Mouse (Mus musculus): ENCODE results near the gene Apol8. TPM values are rescaled to one million over a fixed set of nuclear protein-coding genes. Genes with fewer than 3 reads are reported as not detected.

Gene Apol8
- polyA plus RNA-seq (2014; fragmentation: Nextera tagmentation; extraction: Ambion mirVana), result 2.9 and 3.2 TPM in 2 replicates

- peak within 1 kb of the TSS; percentile 19; the same call in 1 of the 2 replicates for H3K4me3 ChIP-seq (ENCODE audit: low read depth, low read length)
- no peaks in the 10 kb centered on the region for H3K27me3 ChIP-seq (replicated peaks; ENCODE audit: control insufficient read depth, insufficient read depth, low read length)
- 6% methylated on average over 9 of the region's 9 CpGs for WGBS
- H3K36me3 ChIP-seq (ENCODE audit: control insufficient read depth, insufficient read depth, low read length), result peaks cover 20% of the 10 kb centered on the region
- ATAC-seq (replicated peaks; ENCODE audit: low FRiP score) (no peak), DNase-seq (ENCODE audit: low spot score) (no peak)
- H3K9me3 ChIP-seq (ENCODE audit: control insufficient read depth, low read length), result no peaks in the 10 kb centered on the region
- peak within 1 kb of the TSS; percentile 51 for H3K4me2 ChIP-seq
- H3K4me1 ChIP-seq (replicated peaks; ENCODE audit: control insufficient read depth, insufficient read depth, low read length), result peaks cover 15% of the 10 kb centered on the region
- 0 out of 2 replicates have a peak within 1 kb of the TSS, but pooled peaks have one; percentile 32 for H3K27ac ChIP-seq (ENCODE audit: low read depth, low read length)
- peak within 1 kb of the TSS; percentile 26 for H3K9ac ChIP-seq (ENCODE audit: low read depth, low read length)
Observed at GRCm38 (mm10) chr15:77756848-77757247, at the start of gene Apol8. Apol8 (minus strand) TSS chr15:77757003.

- ATAC-seq (replicated peaks; ENCODE audit: low FRiP score), result no peak
- 89% methylated on average over 4 of the region's 4 CpGs for WGBS
- peaks cover 28% of the 10 kb centered on the region for H3K4me1 ChIP-seq (replicated peaks; ENCODE audit: control insufficient read depth, insufficient read depth, low read length)
Observed at GRCm38 (mm10) chr15:77805657-77806056, 48.9 kb upstream of the Apol8 start.

GRCm38 (mm10) chr15:77804949-77805348 lies 48.1 kb upstream of the Apol8 start:
- peaks cover 36% of the 10 kb centered on the region for H3K36me3 ChIP-seq (ENCODE audit: control insufficient read depth, insufficient read depth, low read length)
- H3K4me3 ChIP-seq (ENCODE audit: low read depth, low read length), result no peak overlapping the region
- H3K4me2 ChIP-seq, result no peak overlapping the region
- H3K9ac ChIP-seq (ENCODE audit: low read depth, low read length), result no peak overlapping the region
- ATAC-seq (replicated peaks; ENCODE audit: low FRiP score), result no peak
- DNase-seq (ENCODE audit: low spot score), result no peak
- H3K27ac ChIP-seq (ENCODE audit: low read depth, low read length), result no peak overlapping the region
- peaks cover 36% of the 10 kb centered on the region for H3K4me1 ChIP-seq (replicated peaks; ENCODE audit: control insufficient read depth, insufficient read depth, low read length)
- H3K9me3 ChIP-seq (ENCODE audit: control insufficient read depth, low read length), result no peaks in the 10 kb centered on the region
- 86% methylated on average over 9 of the region's 9 CpGs for WGBS
- no peaks in the 10 kb centered on the region for H3K27me3 ChIP-seq (replicated peaks; ENCODE audit: control insufficient read depth, insufficient read depth, low read length)

More at GRCm38 (mm10) chr15:77805657-77806056, 48.9 kb upstream of the Apol8 start:
- Histone ChIP-seq H3K27me3 (replicated peaks; ENCODE audit: control insufficient read depth, insufficient read depth, low read length) (no peaks in the 10 kb centered on the region), H3K27ac (ENCODE audit: low read depth, low read length) (no peak overlapping the region), H3K4me3 (ENCODE audit: low read depth, low read length) (no peak overlapping the region), H3K36me3 (ENCODE audit: control insufficient read depth, insufficient read depth, low read length) (peaks cover 38% of the 10 kb centered on the region), H3K9ac (ENCODE audit: low read depth, low read length) (no peak overlapping the region), H3K4me2 (no peak overlapping the region), H3K9me3 (ENCODE audit: control insufficient read depth, low read length) (no peaks in the 10 kb centered on the region)
- DNase-seq (ENCODE audit: low spot score), result no peak

- WGBS, result 88% methylated on average over 6 of the region's 6 CpGs
- ATAC-seq (replicated peaks; ENCODE audit: low FRiP score) (no peak), DNase-seq (ENCODE audit: low spot score) (no peak)
- H3K9ac ChIP-seq (ENCODE audit: low read depth, low read length), result no peak overlapping the region
- no peaks in the 10 kb centered on the region for H3K9me3 ChIP-seq (ENCODE audit: control insufficient read depth, low read length)
- H3K36me3 ChIP-seq (ENCODE audit: control insufficient read depth, insufficient read depth, low read length), result peaks cover 35% of the 10 kb centered on the region
- no peaks in the 10 kb centered on the region for H3K27me3 ChIP-seq (replicated peaks; ENCODE audit: control insufficient read depth, insufficient read depth, low read length)
- no peak overlapping the region for H3K4me2 ChIP-seq
- H3K4me3 ChIP-seq (ENCODE audit: low read depth, low read length), result no peak overlapping the region
- no peak overlapping the region for H3K27ac ChIP-seq (ENCODE audit: low read depth, low read length)
- H3K4me1 ChIP-seq (replicated peaks; ENCODE audit: control insufficient read depth, insufficient read depth, low read length), result peaks cover 40% of the 10 kb centered on the region
Observed at GRCm38 (mm10) chr15:77804460-77804859, 47.7 kb upstream of the Apol8 start.

DNA sequence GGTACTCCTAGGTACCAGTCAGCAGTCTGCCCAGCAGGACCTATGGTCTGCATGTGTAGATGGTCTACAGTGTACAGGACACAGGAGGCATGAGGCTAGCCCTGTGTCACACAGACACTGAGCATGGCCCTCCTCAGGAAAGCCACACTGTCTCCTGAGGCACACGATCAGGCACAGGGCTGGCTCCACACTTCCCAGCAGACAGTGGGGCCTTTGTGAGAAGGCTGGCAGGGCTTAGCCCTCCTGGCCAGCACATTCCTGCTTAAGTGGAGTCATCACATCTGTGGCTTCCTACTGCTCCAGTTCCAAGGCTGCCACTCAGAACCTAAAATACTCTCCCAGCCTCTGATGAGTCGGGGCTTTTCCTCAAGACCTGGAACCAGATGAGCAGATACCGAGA lies 46.9 kb upstream of the Apol8 start:
- 78% methylated on average over 3 of the region's 3 CpGs for WGBS
- Histone ChIP-seq H3K36me3 (ENCODE audit: control insufficient read depth, insufficient read depth, low read length) (peaks cover 35% of the 10 kb centered on the region), H3K27ac (ENCODE audit: low read depth, low read length) (no peak overlapping the region), H3K9me3 (ENCODE audit: control insufficient read depth, low read length) (no peaks in the 10 kb centered on the region), H3K9ac (ENCODE audit: low read depth, low read length) (no peak overlapping the region), H3K4me3 (ENCODE audit: low read depth, low read length) (no peak overlapping the region), H3K27me3 (replicated peaks; ENCODE audit: control insufficient read depth, insufficient read depth, low read length) (no peaks in the 10 kb centered on the region), H3K4me2 (no peak overlapping the region), H3K4me1 (replicated peaks; ENCODE audit: control insufficient read depth, insufficient read depth, low read length) (peaks cover 48% of the 10 kb centered on the region)
- DNase-seq (ENCODE audit: low spot score) (no peak), ATAC-seq (replicated peaks; ENCODE audit: low FRiP score) (no peak)

- H3K27me3 ChIP-seq (replicated peaks; ENCODE audit: control insufficient read depth, insufficient read depth, low read length), result no peaks in the 10 kb centered on the region
- peaks cover 55% of the 10 kb centered on the region for H3K4me1 ChIP-seq (replicated peaks; ENCODE audit: control insufficient read depth, insufficient read depth, low read length)
- no peak for DNase-seq (ENCODE audit: low spot score)
- no peaks in the 10 kb centered on the region for H3K9me3 ChIP-seq (ENCODE audit: control insufficient read depth, low read length)
- no peak overlapping the region; the same call in 1 of the 2 replicates for H3K27ac ChIP-seq (ENCODE audit: low read depth, low read length)
- ATAC-seq (replicated peaks; ENCODE audit: low FRiP score), result no peak
- peaks cover 32% of the 10 kb centered on the region for H3K36me3 ChIP-seq (ENCODE audit: control insufficient read depth, insufficient read depth, low read length)
- 77% methylated on average over 4 of the region's 4 CpGs for WGBS
- no peak overlapping the region for H3K4me2 ChIP-seq
- H3K4me3 ChIP-seq (ENCODE audit: low read depth, low read length), result no peak overlapping the region
- H3K9ac ChIP-seq (ENCODE audit: low read depth, low read length), result peak overlapping the region; percentile 6; the same call in 1 of the 2 replicates
Observed at GRCm38 (mm10) chr15:77802992-77803391, 46.2 kb upstream of the Apol8 start.

DNA sequence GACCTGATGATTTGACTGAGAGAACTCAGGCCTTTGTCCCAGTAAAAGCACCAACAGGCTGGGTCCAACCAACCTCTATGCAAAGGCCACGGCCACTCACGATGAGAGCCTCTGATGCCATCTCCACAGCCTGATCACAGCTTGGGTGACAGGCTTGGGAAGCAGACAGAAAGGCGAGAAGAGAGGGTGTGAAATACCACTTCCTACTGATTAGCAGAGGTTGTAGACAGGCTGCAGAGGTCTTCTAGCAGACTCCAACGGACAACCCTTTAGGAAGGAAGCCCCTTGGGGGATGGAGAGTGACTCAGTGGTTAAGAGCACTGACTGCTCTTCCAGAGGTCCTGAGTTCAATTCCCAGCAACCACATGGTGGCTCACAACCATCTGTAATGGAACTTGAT lies 44.4 kb upstream of the Apol8 start:
- H3K4me2 ChIP-seq, result no peak overlapping the region
- DNase-seq (ENCODE audit: low spot score) (no peak), ATAC-seq (replicated peaks; ENCODE audit: low FRiP score) (no peak)
- peak overlapping the region; percentile 66 for H3K27ac ChIP-seq (ENCODE audit: low read depth, low read length)
- H3K27me3 ChIP-seq (replicated peaks; ENCODE audit: control insufficient read depth, insufficient read depth, low read length), result no peaks in the 10 kb centered on the region
- H3K4me1 ChIP-seq (replicated peaks; ENCODE audit: control insufficient read depth, insufficient read depth, low read length), result peaks cover 59% of the 10 kb centered on the region
- no peak overlapping the region for H3K4me3 ChIP-seq (ENCODE audit: low read depth, low read length)
- H3K9ac ChIP-seq (ENCODE audit: low read depth, low read length), result no peak overlapping the region
- no peaks in the 10 kb centered on the region for H3K9me3 ChIP-seq (ENCODE audit: control insufficient read depth, low read length)
- peaks cover 17% of the 10 kb centered on the region for H3K36me3 ChIP-seq (ENCODE audit: control insufficient read depth, insufficient read depth, low read length)
- 27% methylated on average over 4 of the region's 4 CpGs for WGBS

DNA sequence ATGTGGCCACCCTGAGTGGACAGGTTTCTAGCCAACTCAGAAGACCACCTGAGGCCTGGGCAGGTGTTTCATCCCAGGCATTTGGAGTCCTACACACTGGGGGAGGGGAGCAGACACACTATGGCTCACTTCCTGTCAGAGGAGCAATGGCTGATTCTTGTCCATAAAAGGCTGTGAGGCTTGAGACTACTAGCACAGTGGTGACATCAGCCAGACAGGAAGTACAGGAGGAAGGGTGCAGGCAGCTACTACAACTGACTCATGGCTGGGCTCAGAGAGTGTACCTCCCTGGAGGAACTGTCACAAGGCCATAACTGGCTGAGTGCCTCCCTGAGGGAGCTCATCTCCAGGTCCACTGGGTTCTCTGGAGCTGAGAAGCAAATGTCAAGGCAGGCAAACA lies 43.7 kb upstream of the Apol8 start:
- Histone ChIP-seq H3K9ac (ENCODE audit: low read depth, low read length) (no peak overlapping the region), H3K4me1 (replicated peaks; ENCODE audit: control insufficient read depth, insufficient read depth, low read length) (peaks cover 59% of the 10 kb centered on the region), H3K36me3 (ENCODE audit: control insufficient read depth, insufficient read depth, low read length) (peaks cover 22% of the 10 kb centered on the region), H3K27me3 (replicated peaks; ENCODE audit: control insufficient read depth, insufficient read depth, low read length) (no peaks in the 10 kb centered on the region), H3K4me2 (no peak overlapping the region), H3K4me3 (ENCODE audit: low read depth, low read length) (no peak overlapping the region), H3K9me3 (ENCODE audit: control insufficient read depth, low read length) (no peaks in the 10 kb centered on the region), H3K27ac (ENCODE audit: low read depth, low read length) (peak overlapping the region; percentile 66)
- no peak for DNase-seq (ENCODE audit: low spot score)
- peak; percentile 47 for ATAC-seq (replicated peaks; ENCODE audit: low FRiP score)
